Mouse (Mus musculus) induced T-regulatory cell, adult 2 months (primary cell): ENCODE measurements around the gene Rnf4.

Source experiments
- DNase-seq: peaks from one replicate; pipeline ENCODE4 v3.0.0-alpha.2; 2012; ENCODE audit warnings: low read depth

The Rnf4 gene

DNA sequence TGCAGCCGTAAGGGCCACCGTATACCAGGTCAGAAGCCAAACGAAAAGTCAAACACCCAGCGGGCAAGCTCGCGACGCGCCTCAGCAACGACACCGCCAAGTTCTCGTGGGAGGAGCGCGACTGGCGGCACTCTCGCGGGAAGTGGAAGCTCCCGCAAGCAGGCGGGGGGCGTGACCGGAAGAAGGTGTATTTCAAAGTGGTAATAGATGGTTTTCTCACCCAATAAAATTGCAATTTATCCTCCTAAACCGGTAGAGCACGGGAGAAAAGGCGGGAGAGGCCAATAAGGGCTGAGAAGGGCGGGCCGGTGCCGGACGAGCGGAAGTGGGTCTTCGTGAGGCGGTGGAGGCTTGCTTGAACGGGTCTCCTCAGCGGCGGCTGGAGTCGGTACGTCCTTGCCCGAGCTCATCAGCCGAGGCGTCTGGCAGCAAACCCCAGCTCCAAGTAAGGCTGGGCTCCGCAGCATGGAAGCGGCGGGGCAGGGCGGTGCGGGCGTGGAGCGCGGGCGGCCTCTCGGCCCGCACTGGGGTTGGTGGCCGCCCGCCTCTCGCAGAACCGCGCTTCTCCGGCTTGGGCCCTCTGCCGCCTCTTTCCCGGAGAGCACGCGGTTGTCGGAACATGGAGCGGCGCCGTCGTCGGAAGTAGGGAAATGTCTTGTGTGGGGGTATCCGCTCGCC lies at the start of gene Rnf4:
Rnf4 (plus strand) TSS at position 193 of the 678 bp plus-strand sequence.
- peak; percentile 99 for DNase-seq

DNA sequence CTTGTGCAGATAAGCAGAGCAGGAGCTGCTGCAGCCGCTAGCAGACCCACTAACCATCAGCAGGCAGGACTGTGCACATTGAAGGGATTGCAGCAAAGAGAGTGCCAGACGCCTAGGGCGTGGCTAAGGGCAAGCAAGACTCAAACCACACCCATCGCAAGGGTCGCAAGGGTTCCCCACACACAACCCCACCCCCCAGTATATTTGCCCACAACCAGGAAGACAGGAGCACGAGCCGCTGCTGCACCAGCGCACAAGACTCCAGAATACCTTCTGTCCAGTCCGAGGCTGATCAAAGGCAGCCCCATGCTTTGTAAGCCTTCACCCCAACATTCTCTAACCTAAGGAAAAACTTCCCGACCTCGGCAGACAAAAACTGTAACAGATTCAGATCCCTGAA lies 49.6 kb upstream of the Rnf4 start:
- DNase-seq, result no peak

DNA sequence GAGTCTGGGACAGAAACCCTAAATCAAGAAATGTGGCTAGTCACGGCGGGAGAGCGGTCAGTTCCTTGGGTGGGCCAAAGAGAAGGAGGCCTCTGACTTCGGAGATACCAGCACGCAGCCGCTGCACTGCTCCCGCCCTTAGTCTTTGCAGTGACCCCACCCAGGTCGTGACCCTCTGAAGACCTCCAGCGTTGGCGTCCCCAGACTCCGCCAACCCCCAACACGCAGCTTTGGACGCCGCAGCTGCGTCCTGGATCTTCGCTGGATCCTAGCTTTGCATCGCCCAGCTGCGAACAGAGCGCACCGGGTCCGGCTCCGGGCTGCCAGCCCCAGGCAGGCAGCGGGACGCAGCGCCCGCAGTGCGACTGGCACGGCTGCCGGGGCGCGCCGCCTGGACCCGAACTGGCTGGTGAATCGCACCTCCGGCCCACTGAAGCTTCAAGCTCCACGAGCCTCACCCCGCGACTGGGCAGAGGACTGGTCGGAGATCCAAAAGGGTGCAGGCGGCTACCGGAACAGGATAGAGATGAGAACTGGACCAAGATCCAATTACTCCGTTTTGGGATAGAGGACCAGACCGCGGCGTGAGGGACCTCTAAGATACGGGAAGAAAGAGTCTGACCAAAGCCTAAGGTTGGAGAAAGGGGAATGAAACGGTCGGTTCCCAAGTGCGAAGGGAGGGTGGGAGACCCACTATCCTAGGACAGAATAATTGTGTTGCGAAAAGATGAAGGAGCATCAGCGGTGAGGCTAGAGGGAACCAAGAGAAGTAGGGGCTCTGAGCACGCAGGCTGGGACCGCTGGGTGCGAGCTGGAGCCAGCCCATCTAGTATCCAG lies 48.9 kb upstream of the Rnf4 start:
- DNase-seq, result no peak

DNA sequence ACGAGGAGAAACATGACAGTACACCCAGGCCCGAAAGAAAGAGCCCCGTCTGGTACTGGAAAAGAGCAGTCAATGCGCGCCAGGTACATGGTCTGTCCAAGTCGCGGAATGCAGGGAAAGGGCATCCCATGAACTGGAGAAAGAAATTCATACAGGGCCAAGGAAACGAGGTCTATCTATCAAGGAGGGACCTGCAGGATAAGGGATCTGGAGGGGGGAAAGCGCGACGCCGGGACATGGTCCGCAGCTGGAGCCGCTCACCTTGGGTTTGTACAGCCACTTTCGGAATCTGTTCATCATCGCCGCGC lies 48.3 kb upstream of the Rnf4 start:
- peak; percentile 19 for DNase-seq

DNA sequence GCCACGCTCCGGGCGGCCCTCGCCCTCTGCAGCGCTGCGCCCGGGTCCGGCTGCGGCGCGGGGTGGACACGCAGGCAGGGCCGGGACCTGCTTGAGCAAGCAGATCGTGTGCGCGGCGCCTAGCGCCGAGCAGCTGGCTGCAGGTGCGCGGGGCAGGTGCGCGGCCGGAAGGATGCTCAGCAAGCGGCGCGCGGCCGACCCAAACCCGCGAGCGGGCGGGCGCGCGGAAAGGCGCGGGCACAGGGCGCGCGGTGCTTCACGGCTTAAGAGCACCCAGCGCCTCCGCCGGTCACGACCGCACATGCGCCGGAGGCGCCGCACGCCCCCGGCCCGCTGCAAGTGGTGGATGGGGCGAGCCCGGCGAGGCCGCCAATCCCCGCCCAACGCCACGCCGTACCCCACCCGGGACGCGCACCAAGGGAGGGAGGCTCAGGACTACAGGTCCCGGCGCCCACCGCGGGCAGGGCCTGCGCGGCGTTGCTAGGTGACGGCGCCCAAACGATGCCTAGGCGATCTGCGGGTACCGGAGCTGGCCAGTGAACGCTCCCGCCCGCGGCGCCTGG lies 47.9 kb upstream of the Rnf4 start, which contains the start of the genes Zfyve28 and Cfap99:
Zfyve28 (minus strand) TSS at position 296 of the 563 bp plus-strand sequence.
Cfap99 (plus strand) TSS at position 447 of the 563 bp plus-strand sequence.
- DNase-seq, result peak; percentile 63

DNA sequence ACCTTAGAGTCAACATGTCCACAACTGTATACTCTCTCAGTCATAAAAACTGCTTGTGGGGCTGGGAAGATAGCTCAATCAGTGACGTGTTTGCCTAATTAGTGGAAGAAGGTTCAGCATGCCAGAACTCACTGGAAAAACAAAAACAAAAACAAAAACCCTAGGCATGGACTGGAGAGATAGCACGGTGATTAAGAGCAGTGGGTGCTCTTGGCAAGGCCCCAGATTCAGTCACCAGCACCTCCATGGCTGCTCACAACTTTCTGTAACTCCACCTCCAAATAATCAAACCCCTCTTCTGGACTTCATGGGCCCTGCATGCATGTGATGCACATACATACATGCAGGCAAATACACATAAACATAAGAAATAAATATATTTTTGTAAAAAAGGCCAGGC lies 46.8 kb upstream of the Rnf4 start:
- DNase-seq, result no peak

DNA sequence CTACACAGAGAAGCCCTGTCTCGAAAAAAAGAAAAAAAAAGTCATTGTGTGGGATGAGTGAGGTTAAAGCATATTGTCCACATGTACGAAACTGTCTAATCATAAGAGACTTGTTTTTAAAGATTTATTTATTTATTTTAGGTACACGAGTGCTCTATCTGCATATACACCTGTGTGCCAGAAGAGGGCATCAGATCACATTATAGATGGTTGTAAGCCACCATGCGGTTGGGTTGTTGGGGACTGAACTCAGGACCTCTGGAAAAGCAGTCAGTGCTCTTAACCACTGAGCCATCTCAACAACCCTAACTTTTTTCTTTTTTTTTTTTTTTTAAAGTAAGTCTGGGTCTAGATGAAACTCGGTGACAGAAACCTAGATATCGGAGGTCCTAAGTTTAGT lies 42.7 kb upstream of the Rnf4 start:
- DNase-seq, result peak; percentile 34

DNA sequence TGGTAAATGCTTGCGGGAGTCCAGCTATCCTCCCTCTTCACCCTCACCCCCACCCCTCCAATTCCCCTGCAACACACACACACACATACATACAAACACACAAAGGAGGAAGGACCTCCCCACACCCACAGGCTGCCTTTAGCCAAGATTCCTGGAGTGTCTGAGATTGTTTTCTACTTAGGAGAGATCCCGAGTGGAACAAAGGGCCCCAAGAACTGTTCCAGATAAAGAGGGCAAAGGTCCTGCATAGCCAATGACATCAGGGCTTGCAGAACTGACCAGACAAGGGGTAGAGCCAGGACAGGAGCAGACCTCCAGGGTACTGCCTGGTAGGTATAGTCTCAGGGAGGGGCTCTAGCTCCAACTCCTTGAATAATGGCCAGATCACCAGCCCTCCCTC lies 41.4 kb upstream of the Rnf4 start:
- DNase-seq, result no peak

DNA sequence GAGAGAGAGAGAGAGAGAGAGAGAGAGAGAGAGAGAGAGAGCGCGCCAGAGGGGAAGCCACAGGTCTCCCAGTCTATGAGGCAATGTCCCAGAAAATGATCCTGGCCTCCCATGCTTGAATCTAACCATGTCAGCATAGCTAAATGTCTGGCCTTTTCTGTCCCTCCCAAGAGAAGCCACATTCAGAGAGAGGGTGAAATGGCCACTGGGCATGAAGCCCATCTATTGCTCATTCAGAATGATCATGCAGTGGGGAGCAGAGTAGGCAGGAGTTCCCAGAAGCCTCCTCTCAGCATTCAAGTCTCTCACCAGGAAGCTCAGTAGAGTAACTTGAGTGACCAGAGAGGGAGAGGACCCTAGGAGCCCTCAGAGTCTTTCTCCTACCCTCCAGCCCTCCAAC lies 40.9 kb upstream of the Rnf4 start:
- no peak for DNase-seq

DNA sequence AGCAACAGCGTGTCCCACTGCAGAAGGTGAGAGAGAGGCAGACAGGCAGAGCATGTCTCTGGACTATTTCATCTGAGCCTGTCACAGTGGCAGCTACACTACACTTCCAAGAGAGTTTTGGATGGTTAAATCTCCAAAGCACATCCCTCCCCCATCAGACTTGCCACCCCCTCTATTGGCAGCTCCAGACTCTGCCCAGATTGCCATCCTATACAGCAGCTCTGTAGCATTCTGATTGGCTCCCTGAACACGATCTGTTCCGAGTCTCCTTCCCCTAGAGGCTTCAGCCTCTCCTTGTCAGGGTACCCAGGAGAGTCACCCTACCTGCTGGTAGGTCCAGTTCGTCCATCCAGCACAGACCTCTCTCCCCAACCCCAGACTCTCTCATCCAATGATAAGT lies 38.0 kb upstream of the Rnf4 start:
- no peak for DNase-seq

DNA sequence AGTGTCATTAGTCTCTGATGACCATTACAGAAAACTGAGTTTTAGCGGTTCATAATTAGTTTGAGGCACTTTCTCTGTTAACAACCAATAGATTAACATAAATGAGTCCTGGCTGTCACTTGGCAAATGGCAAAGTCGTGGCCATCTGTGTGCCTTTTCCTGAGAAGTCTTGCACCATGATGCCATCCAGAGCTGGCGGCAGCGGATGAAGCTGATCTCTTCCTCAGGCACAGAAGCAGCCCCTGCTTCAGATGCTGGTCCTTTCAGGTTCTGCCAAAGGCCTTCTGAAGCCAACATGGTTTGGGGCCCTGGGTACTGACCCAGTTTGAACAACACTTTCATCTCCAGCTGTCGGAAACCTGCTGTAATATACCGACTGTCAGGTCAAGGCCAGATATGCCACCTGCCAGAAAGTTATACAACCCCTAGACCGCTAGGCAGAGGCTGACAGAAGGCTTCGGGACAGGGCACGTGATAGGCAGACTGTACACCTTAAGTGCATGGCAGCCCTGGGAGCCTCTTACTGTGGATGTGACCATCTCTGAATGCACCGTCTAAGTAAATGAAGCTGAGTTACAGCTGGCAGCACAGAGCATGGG lies 37.1 kb upstream of the Rnf4 start:
- DNase-seq, result no peak

DNA sequence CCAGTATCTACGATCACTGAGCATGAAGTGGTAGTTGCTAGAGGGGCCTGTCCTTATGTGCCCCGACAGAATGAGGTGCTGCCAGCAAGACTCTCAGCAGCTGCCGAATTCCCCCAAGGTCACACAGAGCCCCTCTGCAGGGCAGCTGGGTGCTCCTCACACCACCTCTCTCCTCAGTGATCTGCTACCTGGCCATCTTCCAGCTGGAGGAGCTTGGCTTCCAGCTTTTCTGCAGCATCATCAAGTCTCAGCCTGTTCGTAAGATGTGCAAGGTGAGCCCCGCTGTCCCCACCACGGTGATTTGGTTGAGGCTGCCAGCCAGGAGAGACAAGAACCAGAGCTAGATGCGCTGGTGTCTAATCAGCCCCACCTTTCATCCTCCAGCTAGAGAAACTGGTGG lies 33.7 kb upstream of the Rnf4 start:
- no peak for DNase-seq

DNA sequence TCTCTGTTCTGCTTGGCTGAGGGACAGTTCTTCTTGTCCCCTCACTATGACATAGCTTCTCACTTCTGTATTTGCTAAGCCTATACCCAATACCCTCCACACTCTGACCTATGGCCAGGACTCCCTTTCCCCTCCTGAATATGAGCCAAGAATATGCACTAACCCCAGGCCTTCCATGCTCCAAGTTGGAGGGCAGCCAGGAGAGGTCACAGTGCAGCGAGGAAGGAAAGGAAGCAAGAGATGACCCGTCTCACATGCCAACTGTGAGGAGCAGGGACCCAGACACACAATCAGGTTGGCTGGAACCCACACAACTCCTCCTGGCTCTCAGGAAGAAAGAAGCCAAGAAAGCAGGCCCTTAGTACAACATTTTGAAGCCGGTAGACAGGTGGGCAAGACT lies 27.1 kb upstream of the Rnf4 start:
- no peak for DNase-seq

DNA sequence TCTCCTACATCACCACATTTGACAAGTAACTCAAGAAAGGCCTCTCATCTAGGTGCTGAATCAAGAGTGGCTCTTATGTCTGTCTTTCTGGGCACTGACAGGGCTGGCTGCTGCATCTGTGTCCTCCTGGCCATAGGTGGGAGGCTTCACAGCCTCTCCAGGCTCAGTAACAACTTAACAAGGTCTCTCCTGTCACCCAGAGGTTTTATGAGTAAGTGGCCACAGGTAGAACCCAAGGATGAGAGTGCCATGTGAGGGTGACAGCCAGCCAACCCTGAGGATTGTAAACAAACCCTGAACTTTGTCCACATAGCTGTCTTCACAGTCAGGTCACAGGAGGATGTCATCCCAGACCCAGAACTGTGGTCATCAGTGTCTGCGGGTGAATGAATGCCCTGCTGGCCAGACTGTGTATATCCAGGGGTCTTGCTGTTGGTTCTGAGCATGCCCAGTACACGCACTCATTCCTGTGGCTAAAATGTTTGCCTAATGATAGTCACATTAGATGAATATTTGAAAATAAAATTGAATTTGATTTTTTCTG lies 16.5 kb upstream of the Rnf4 start:
- no peak for DNase-seq

DNA sequence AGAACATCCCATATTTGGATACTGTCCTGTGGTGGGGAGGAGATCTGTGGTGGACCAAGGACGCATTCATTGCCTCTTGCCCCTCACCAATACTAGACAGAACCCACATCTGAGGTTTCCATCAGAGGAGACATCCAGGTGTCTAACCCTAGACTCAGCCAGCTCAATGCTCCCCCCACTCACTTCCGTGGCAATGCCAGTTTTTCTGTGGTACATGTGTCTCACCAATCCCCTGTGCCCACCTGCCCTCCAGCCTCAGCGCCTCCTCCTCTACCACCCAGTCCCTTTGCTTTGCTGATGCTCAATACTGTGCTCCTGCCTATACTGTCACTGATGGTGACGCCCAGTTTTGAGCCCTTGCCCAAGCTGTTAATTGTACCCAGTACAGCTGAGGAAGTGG lies 14.9 kb upstream of the Rnf4 start:
- DNase-seq, result no peak

DNA sequence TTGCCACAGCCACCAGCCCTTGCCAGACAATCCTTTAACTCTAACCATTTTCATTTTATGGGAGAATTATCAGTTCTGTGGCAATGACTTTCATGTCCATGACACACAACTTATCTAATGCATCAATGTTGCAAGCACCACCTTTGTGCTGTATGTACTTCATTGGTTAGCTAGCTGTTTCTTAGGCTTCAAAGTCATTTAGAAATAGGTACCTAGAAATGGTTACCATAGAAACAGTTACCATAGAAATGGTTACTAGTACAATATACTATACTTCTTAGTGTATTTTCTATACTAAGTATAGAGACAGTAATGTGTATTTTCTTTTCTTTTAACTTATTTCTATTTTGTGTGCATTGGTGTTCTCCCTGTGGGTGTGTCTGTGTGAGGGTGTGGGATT lies 10.8 kb upstream of the Rnf4 start:
- DNase-seq, result no peak

DNA sequence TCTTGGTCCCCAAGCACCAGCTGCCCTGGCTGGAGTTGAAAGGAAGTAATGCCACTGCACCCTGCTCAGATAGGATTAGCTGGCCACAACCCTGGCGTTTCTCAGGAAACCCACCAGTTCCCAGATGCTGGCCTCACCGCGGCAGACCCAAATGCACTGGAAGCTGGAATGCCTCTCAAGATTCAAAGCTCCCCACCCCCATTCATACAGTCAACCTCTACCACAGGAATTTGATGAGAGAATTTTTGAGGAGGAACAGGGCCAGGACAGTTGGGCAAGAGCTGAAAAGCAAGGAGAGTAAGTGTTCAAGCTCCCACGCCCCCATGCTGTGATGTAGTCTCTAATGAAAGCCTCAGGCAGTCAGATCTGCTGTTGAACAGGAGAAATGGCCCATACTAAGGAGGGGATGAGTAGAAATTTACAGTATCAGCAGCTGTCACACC lies 9.8 kb upstream of the Rnf4 start:
- DNase-seq, result no peak

DNA sequence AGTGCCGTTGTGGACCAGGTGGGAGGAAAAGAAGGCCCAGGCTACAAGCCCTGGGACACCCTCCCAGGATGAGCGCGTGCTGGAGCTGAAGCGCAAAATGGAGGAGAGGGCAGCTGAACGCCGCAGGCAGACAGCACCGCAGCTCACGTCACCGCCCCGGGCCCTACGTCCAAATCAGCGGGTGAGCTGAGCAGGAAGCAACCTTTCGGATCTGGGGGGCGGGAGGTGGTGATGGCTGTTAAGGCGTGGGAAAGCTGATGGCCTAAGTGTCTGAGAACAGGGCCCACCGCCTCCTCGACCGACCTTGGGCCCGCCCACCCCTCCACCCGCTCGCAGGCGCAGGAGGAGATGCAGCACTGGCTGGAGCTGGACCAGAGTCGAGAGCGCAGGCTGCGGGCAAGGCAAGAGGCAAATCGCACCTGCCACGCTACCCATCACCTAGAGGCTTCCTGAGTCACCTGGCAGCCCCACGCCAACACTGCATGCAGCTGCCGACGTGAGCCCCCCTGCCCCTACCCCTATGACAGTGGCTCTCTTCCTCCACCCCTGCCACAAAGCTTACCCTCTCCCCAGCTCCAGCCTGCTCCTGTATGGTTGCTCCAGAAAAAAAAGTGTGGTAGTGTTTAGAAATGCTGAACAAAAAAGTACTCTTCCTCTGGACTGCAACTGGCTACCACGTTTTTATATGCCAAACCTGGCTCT lies 9.1 kb upstream of the Rnf4 start:
- no peak for DNase-seq

DNA sequence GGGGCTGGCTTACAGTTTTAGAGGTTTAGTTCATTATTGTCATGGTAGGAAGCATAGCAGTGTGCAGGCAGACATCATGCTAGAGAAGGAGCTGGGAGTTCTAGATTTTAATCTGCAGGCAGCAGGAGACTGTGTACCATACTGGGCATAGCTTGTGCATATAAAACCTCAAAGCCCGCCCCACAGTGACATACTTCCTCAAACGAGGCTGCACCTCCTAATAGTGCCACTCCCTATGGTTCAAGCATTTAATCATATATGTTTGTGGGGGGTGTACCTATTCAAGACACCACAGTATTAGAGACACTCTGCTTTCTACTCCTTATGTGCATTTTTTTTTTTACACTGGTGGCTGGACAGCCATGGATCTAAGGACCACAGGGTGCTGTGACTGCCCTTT lies 6.0 kb upstream of the Rnf4 start:
- DNase-seq, result no peak

DNA sequence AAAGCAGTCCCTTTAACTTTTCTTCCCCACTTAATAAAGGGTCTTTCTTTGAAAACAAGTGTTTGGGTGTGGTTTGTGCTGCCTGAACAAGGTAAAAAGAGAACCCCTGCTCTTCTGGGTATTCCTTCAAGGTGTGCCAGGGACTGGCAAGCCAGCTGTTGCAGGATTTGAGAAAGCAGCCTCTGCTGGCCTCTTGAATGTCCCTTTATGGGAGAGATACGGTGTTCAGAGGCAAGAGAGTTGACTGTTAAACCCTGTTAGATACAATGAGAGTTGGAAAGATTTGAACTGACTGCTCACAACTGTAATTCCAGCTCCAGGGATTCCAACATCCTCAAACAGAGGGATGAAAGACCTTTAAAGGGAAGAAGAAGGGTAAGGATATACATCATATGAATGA lies 2.0 kb upstream of the Rnf4 start:
- DNase-seq, result peak; percentile 9

DNA sequence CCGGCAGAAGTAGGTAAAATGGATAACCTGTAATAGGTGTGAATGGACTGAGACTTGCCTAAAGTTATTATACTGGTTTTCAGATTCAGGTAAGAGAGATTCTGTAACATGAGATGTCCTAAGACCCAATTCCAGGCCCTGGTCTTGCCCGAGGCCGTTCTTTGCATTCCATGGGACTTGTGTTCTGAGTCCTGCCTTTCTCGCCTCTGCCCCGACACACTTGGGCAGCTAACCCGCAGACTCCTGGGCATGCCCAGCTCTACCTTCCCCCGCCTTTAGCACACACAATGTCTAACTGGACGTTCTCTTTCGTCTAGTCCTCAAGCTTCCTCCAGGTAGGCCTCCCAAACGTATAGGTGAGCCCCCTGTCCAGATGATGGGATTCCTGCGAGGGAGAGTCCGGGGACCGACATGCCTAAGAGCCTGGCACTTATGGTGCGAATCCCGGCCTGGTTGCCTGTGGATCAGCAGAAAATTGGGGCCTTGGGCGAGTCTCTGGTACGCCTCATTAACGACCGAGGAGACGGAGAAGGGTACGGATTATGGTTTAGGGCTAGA lies 471 bp upstream of the Rnf4 start:
- DNase-seq, result no peak
